Mouse (Mus musculus): Measurements from ENCODE around the gene Jag1.

Jag1 gene

DNA sequence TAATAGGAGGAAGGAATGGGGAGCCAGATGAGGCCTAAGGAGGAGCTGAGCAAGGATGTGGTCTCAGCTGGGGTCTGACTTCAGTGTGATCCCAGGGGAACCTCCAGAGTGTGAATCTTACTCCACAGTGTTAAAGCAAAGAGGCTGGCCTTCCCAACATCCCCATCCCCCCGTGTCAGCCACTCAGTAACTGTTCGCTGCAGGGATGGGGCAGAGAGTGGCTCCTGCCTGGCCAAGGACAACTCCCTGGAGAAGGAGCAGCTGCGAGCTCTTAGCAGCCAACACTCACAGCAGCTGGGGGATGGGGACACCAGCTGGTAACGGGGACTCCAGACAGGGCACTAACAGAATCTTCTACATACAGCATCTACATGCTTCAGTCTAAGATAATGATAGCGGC, 15.4 kb downstream of the Jag1 start:
- DNase-seq (ENCODE audit: extremely low spot score, low read depth, low spot score) = no peak

DNA sequence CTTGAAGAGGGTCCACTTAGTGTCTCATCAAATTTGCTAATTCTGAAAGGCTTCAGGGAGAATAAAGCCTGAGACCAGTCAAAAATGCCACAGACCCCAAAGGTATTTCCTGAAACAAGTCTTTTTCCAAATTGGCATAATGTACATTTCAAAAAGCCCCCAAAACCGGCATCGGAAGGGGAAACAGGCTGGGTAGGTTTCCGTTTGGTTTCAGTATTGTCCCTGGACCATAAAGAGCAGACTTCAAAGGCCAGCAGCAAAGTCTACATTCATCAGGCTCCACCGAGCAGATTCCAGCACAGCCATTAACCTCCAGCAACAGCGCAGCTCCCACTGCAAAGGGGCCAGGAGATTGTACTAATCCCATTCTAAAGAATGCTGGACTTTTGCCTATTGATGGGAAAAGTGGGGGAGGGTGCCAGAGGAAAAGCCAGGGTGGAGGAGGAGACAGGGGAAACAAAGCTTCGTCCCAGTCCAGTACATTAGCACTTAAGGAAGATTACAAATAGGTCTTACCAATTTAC, 17.2 kb downstream of the Jag1 start:
- DNase-seq (ENCODE audit: extremely low spot score, low read depth, low spot score) = no peak

DNA sequence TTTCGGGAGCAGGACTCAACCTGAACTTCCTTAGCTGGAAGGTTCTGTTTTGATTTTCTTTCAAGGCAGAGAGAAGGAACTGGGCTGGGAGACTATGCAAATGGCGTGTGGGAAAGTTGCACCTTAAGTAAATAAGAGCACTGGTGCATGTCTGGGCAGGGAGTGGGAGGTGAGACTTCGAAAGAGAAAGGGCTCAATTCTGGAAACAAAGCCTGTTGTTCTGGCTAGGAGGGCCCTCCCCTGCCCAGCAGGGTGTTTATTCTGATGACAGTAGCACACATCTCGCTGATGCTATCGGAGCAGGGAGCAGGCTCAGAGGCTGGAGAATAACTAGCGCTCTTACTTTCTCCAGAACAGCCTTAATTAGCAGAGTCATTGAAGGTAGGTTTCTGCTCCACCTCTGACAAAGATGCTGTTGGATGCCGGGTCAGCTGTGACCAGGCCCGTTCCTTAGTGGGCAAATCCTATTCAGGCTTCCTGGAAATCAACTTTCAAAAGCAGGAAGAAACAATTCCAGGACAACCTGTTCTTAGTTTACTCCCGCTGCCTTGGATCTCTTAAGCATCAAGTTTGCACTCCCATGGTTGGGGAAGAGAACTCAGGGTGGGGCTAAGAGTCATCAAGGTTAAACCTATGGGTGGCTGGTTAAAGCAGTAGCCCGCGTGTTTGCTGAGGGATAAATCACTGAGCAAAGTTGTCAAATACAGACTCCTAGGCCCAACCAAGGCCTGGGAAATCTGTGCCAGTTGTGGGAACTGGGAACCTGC, 18.0 kb downstream of the Jag1 start:
- DNase-seq (ENCODE audit: extremely low spot score, low read depth, low spot score) = no peak

DNA sequence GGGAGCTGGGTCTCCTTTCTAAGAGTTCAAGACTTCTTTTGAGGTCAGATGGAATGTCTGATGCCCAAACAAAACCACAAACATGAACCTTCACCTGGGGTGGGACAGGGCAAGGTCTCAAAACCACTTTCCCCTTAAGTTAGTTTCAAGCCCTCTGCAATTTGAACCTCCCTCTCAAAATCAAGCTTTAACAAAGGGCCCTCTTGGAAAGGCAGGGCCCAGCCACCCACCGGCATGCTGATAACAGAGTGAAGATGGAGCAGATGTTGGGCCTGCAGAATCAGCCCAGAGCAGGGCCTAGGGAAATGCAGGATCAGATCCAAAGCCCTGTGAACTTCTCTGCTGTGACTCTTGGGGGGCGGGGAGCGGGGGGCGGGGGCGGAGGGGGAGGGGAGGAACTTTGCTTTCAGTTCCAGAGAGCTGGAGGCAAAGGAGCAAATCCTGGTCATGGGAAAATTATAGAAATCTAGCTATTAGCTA, 19.4 kb downstream of the Jag1 start:
- DNase-seq (ENCODE audit: extremely low spot score, low read depth, low spot score) = no peak

DNA sequence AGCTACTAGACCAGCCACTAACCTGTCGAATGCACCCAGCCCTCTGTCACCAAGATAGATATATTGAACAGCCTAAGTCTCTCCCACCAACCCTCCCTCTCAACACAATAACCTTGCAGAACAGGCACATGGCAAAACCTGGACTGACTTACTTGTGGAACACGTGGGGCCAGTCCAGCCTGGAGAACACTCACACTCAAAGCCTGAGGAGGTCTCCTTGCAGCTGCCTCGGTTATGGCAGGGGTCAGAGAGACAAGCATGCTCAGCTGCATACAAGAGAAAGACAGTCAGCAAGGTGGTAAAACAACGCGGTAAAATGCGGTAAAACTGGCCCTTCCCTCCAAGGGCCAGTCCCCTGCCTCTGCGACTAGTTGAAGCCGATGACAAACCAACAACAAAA, 22.1 kb downstream of the Jag1 start:
- DNase-seq (ENCODE audit: extremely low spot score, low read depth, low spot score) = no peak

DNA sequence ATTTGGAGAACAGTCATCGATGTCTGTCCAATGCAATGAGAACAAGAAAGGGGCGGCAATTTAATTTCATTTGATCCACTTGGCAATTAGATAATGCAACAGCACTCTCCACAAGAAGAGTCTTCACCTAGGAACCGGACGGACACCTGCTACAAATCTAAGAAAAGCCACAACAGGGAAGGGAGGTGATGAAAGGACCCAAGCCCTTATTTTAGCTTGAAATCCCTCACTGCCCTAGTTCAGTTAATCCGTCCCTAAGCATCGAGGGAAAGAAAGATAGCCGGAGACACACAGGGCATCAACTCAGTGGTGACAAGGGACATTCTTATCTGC, 23.2 kb downstream of the Jag1 start:
- DNase-seq (ENCODE audit: extremely low spot score, low read depth, low spot score) = no peak

DNA sequence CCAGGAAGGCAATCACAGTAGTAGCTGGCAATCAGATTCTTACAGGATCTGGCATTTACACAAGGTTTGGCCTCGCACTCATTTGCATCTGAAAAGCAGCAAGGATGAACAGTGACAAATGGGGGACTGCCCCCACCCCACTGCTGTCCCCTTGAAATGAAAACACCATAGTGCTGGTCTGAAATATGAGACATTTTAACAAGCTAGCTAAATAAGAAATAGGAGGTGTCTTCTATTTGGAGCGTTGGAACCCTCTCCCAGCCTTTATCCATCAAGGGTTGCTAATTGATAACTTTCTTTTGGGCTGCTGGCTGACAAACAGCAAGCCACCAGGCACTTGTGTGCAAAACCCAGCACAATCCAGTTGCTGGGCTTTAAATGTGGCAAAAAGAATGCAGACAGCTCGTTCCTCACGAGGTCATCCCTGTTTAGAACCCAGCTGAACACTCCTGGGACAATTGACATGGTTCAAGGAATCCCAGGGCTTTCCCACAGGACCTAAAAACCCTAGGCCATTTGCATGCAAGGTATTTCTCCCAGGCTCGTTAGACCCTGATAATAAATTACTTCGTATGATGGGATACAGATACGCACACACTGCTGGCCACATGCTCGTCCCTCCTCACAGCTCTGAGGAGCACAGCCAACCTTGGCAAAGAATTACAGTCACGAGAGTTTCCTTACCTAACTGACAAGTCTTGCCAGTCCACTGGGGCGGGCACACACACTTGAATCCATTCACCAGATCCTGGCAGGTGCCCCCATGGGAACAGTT, 23.7 kb downstream of the Jag1 start:
- no peak for DNase-seq (ENCODE audit: extremely low spot score, low read depth, low spot score)

DNA sequence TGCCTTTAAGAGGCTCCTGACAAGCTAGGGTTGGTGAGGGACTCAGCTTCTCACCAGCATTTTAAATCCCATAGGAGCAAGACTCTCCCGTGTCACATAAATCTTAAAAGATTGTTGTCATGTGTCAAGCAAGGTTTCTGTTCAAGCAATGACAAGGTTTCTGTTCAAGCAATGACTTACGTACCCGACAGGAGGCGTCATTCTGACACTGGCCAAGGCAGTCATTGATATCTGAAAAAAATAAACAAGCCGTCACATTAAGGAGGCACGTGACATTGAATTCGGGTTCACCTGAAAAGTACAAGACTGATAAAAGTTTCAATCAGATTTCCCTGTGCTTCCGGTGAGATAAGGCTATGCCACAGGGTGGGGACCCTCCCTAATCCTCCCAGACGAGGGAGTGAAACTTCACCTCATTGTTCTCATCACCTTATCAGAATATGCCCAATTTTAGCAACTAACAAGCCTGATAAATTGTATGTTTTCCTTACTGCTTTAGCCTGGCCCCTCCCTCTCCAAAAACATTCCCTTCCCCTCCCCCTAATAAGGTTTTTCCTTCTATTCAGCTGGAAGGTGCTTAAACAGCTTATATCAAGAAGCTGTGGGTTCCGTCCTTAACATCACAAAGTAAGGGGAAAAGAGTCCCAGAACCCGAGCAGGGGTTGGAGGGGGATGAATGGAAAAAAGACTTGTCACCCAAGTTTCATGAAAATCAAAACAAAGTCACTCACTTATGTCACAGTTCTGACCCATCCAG, 24.5 kb downstream of the Jag1 start:
- DNase-seq (ENCODE audit: extremely low spot score, low read depth, low spot score) = no peak

DNA sequence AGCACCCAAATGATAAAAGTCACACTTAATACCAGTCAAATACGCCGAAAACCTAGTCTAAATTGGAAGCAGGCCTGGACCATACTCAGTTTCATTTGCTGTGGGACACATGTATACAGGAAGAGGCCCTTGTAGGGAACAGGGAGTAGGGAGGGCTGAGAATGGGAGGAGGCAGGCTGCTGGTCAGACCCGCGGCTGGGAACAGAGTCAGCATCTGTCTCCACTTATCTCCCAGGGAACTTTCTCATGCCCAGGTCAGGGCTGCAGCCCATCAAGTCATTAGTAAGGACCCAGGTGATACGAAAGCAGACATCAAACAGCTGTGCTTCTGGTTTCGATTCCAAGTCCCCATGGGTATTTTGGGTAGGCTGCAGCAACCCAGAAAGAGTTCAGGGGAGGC, 28.7 kb downstream of the Jag1 start:
- peak; percentile 52 for DNase-seq (ENCODE audit: extremely low spot score, low read depth, low spot score)

DNA sequence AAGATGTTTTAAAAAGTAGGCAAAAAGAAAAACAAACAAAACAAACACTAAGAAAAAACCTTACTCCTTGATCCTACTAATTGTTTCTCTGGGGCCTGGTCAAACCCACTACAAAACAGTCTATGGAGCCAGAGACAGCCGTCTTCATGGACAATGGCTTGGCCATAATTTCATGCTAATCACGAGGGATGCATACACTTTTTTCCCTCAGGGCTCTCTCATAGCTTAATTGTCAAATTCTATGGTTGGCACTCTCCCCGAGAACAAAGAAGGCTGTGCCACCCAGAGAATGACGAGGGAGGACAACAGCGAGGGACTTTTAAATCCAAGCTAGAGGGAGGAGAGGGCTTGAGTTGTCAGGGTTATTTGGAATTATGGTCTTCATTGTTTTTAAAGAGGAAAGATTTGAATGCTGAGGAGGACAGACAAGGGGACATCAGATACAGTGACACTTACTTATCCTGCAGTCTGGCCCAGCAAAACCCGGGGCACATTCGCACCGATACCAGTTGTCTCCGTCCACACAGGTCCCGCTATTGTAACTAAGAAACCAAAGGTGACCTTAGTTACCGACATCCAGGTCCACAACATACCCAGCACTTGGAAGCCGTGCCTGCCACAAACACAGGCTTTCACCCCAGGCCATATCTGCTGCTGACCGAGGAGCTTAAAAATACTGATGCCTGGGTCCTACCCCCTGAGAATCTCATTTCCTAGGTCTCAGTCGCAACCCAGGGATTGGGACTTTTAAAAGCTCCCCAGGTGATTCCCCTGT, 29.6 kb downstream of the Jag1 start:
- no peak for DNase-seq (ENCODE audit: extremely low spot score, low read depth, low spot score)

DNA sequence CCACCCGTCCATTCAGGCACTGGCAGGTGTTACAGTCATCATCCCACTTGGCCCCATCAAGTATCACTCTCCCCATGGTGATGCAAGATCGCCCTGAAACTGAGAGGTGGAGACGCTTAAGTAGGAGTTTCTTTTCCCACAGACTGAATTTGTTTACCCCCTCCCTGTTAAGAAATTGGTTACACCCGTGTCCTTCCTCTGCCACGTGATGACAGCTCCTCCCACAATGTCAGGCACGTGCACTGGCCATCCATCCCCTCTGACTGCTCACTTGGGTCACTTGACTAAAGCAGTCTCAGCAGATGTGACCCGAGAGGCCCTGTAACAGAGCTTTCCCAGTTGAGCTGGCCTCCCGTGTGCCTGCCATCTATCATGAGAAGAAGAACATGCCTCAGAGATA, 31.2 kb downstream of the Jag1 start:
- no peak for DNase-seq (ENCODE audit: extremely low spot score, low read depth, low spot score)

DNA sequence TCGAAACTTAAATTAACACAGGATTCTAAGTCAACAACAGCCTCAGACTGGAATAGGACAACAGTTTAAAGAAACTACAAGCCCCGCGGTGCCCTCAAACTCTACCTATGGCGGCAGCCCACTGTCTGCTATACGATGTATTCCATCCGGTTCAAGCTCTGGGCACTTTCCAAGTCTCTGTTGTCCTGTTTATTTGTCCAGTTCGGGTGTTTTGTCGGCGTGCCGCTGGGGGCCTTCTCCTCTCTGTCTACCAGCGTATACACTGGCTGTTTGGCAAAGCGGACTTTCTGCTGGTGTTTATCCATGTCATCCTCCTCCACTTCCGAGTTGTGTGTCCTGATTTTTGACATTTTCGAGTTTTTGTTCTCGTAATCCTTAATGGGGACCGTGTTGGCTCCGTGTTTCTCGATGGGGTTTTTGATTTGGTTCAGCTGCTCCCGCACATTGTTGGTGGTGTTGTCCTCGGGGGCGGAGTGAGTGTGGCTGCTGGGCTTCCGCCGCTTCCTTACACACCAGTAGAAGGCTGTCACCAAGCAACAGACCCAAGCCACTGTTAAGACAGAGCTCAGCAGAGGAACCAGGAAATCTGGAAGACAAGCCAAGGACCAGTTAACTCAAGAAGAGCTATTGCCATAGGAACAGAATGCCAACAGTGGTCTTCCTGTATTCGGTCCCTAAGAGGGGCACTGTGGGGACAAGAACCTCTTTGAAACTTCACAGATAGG, 33.4 kb downstream of the Jag1 start:
- DNase-seq (ENCODE audit: extremely low spot score, low read depth, low spot score) = no peak

DNA sequence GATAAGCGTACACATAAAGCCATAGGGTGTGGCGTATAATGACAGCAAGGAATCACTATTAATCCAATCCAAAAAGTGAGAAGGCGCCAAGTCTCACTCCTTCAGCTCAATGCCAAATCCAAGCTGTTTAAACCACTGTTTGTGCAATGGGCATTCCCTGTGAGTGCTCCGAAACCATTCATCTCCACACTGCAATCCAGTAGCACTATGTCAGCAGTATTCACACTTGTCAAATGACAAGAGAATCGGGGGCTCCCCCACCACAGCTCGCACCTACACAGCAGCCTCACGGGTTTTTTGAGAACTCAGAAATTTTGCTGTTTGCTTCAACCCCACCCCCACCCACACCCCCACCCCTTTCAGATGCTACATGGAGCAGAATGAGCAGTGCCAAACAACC, 35.4 kb downstream of the Jag1 start:
- no peak for DNase-seq (ENCODE audit: extremely low spot score, low read depth, low spot score)

DNA sequence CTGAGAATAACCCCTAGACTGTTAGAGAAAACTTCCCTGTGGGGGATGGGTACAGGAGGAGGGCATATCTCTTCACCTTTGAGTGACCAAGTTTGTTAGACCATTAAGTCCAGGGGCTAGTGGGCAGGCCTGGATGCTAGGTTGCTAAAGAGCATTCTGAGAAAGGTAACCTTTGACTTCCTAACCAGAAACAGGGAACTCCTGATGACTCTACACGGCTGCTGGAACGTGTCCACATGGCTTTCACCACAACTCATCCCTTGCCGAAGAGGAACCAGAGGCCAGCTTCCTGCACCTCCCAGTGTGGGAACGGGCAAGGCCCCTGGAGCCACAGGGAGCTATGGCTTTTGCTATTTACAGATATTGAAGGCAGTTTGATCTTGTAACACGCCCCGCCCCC, 36.0 kb downstream of the Jag1 start:
- no peak for DNase-seq (ENCODE audit: extremely low spot score, low read depth, low spot score)

DNA sequence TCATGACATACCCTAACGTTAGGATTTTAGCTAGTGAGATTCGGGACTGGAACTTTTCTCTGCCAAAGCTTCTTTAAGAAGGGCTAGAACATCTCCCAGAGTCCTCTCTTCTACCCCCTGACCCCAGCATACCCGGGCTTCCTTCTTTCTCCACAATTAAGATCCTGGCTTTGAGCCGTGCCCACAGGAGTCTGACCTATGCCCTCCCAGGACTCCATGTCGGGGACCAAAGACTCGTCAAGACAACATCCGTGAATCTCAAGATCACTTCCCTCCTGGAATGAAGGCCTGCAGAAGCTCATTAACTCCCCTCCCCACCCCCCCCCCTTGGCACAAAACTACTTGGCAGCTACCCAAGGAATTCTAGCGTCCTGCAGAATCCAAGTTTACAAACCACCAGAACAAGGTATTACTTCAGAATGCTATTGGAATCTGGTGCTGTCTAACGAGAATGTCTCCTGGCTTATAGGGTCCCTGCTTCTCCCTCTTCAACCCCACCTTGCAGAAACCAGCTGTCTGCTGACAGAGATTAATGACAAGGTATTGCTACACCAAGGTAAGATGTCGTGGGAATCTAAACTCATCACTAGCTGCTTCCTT, 36.6 kb downstream of the Jag1 start:
- DNase-seq (ENCODE audit: extremely low spot score, low read depth, low spot score) = no peak

DNA sequence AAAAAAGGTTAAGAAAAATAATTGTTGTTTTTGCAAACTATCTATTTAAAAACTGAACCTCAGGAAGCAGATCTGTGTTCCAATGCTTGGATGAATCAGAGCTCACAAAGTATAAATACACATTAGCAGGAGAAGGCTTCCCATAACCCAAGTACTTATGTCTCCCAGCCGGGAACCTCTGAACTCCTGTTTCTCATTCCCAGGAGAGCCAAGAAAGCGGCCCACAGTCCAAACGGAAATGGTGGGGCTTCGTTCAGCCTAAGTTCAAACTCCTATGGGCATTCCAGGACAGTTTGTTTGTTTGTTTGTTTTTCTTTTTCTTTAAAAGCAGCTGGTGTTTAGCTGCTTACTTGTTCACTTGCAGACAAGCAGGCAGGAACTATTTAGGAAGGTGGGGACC, 37.7 kb downstream of the Jag1 start:
- no peak for DNase-seq (ENCODE audit: extremely low spot score, low read depth, low spot score)

DNA sequence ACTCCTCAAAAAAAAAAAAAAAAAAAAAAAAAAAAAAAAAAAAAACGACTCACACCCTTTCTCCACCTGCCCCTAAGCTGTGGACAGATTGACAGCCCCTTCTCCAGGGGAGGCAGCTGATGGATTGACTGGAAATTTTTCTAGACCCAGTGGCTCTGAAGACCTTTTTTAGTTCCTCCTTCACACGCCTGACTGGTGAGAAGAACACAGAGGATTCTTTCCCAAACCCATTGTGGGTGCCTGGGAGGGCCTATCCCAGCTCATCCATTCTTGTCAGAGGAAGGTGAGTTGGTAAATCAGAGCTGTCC, 42.2 kb downstream of the Jag1 start:
- no peak for DNase-seq (ENCODE audit: extremely low spot score, low read depth, low spot score)

DNA sequence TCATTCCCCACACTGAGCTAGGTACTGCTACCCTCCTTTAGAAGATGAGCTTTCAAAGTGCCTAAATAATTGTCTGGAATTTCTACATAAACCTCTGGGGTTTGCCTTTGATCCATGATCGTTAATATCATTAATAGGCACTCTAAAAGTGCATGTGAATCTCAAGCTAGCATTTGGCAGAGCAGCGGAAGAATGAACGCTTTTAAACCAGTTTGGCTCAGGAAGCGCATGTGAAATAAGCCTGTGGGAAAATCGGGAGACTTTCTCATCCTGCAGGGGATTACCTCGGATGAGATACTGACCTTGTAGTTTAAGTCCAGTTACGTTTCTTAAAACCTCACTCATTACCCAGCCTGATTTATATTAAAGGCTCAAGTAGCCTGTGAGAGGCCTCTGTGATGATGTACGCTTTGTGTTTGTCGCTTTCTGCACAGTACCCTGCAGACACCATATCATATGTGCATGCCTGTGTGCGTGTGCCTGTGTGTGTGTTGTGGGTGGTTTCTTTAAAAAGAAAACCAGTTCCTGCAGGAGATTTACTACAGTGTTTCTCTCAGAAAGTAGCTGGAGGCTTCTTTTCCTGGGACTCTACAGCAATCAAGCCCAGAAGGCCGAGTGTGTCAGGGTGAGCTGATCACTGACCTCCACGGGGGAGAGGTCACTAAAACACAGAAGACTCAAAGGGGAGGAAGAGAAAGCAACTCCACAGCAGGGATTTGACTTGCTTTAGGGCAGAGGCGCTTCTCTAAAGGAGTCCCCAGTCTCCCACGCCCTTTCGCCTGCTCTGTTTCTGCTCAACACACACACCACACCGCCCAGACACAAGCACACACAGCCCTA, 42.8 kb downstream of the Jag1 start:
- DNase-seq (ENCODE audit: extremely low spot score, low read depth, low spot score) = no peak

DNA sequence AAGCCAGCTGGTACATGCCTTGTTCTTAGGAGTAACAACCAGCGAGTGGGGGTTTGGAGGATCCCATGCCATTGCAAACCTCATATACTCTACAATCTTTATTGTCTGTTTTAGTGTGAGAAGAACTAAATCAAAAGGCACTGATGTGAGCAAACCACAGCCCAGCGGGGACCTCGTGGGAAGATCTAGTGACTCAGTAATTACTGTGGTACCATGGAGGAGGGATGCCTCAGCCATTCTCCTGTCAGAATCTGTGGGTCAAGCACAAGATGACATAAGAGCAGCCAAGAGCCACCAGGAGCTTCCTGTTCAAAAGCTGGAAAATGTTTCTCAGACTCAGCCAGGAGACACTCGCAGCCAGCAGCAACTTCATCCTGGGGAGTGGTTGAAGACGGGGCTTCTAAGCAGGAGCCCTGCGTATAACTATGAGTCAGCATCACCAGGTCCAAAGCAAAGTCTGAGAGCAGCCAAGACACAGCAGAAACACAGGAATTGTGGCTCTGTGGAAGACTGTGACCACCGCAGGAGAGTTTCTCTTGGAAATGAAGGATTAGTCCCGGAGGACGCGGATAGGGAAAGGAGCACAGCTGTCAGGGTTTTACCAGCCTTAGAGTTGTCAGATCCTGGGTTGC, 48.8 kb downstream of the Jag1 start:
- DNase-seq (ENCODE audit: extremely low spot score, low read depth, low spot score) = no peak
